Mouse (Mus musculus) lung, postnatal 10 days (tissue): ENCODE data around the gene Olfr834.

Experiments used
- DNase-seq: peaks from one replicate; pipeline ENCODE4 v3.0.0; 2021

Gene Olfr834

GRCm38 (mm10) chr9:18987690-18988089 lies at the start of gene Olfr834:
Gene Olfr834 (plus strand): TSS chr9:18987990.
- DNase-seq, result no peak

GRCm38 (mm10) chr9:18962021-18962420 lies 25.8 kb upstream of the Olfr834 start:
- DNase-seq, result no peak

- DNase-seq, result no peak
These were observed 44.6 kb downstream of the Olfr834 start, which contains the start of gene Olfr835 for GRCm38 (mm10) chr9:19032435-19032834. Gene Olfr835 (plus strand): TSS chr9:19032735.
